Mouse (Mus musculus): ENCODE data around the gene Arntl. TPM values are rescaled to one million over a fixed set of nuclear protein-coding genes. Genes with fewer than 3 reads are reported as not detected.

The Arntl gene
- polyA plus RNA-seq, 1 experiment from 2014 or later: 7.7 TPM

GRCm38 (mm10) chr7:113245144-113245543 is 37.9 kb downstream of the Arntl start:
- WGBS: 84% methylated on average over 5 of the region's 5 CpGs
- H3K27ac ChIP-seq: no peak overlapping the region
- no peak for DNase-seq (ENCODE audit: extremely low spot score, low spot score)

GRCm38 (mm10) chr7:113246512-113246911 is 39.2 kb downstream of the Arntl start:
- peaks cover 30% of the 10 kb centered on the region for H3K4me1 ChIP-seq

More at GRCm38 (mm10) chr7:113245144-113245543, 37.9 kb downstream of the Arntl start:
- no peaks in the 10 kb centered on the region for H3K27me3 ChIP-seq (ENCODE audit: poor library complexity, severe bottlenecking)
- H3K9me3 ChIP-seq: no peaks in the 10 kb centered on the region
- no peak overlapping the region for H3K4me3 ChIP-seq
- peaks cover 20% of the 10 kb centered on the region for H3K4me1 ChIP-seq
- no peaks in the 10 kb centered on the region for H3K36me3 ChIP-seq (replicated peaks)

DNA sequence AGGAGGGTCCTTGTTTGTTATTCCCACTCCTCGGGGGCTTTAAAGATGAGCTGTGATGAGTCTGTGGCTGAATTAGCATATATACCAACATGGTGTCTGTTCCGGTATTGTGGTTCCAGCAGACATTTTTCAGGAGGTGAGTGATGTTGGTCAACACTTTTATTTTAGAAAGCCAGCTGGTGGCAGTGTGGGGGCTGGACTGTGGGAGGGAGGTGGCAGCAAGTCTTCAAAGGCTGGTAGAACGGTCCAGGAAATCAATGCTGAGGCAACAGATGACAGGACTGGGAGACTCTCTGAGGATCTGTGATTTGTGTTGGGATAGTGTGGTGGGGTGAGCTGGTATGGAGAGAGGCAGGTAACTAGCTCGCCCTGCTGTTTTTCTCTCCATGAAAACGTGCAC is 39.9 kb downstream of the Arntl start:
- WGBS: 90% methylated on average over 5 of the region's 5 CpGs
- Histone ChIP-seq H3K27me3 (ENCODE audit: poor library complexity, severe bottlenecking) (no peaks in the 10 kb centered on the region), H3K4me3 (no peak overlapping the region)

More at GRCm38 (mm10) chr7:113246512-113246911, 39.2 kb downstream of the Arntl start:
- Histone ChIP-seq H3K4me3 (no peak overlapping the region), H3K27ac (no peak overlapping the region), H3K36me3 (replicated peaks) (no peaks in the 10 kb centered on the region), H3K9me3 (no peaks in the 10 kb centered on the region), H3K27me3 (ENCODE audit: poor library complexity, severe bottlenecking) (no peaks in the 10 kb centered on the region)
- WGBS: 94% methylated on average over 4 of the region's 4 CpGs
- DNase-seq (ENCODE audit: extremely low spot score, low spot score): no peak

GRCm38 (mm10) chr7:113249134-113249825 is 42.0 kb downstream of the Arntl start:
- no peak for DNase-seq (ENCODE audit: extremely low spot score, low spot score)
- no peaks in the 10 kb centered on the region for H3K27me3 ChIP-seq (ENCODE audit: poor library complexity, severe bottlenecking)
- WGBS: 86% methylated on average over 16 of the region's 16 CpGs

More for the DNA sequence above, 39.9 kb downstream of the Arntl start:
- Histone ChIP-seq H3K27ac (no peak overlapping the region), H3K36me3 (replicated peaks) (no peaks in the 10 kb centered on the region), H3K9me3 (no peaks in the 10 kb centered on the region), H3K4me1 (peaks cover 37% of the 10 kb centered on the region)
- DNase-seq (ENCODE audit: extremely low spot score, low spot score): no peak

GRCm38 (mm10) chr7:113250433-113250991 is 43.2 kb downstream of the Arntl start:
- H3K4me1 ChIP-seq: peaks cover 35% of the 10 kb centered on the region
- WGBS: 45% methylated on average over 3 of the region's 3 CpGs
- H3K36me3 ChIP-seq (replicated peaks): no peaks in the 10 kb centered on the region
- no peaks in the 10 kb centered on the region for H3K9me3 ChIP-seq
- DNase-seq (ENCODE audit: extremely low spot score, low spot score): peak; percentile 39
- H3K4me3 ChIP-seq: no peak overlapping the region
- peak overlapping the region; percentile 56; the same call in 1 of the 2 replicates for H3K27ac ChIP-seq
- no peaks in the 10 kb centered on the region for H3K27me3 ChIP-seq (ENCODE audit: poor library complexity, severe bottlenecking)

More at GRCm38 (mm10) chr7:113249134-113249825, 42.0 kb downstream of the Arntl start:
- Histone ChIP-seq H3K4me1 (peaks cover 42% of the 10 kb centered on the region), H3K27ac (no peak overlapping the region; the same call in 1 of the 2 replicates), H3K4me3 (no peak overlapping the region), H3K9me3 (no peaks in the 10 kb centered on the region), H3K36me3 (replicated peaks) (no peaks in the 10 kb centered on the region)

GRCm38 (mm10) chr7:113251001-113251400 is 43.7 kb downstream of the Arntl start:
- H3K9me3 ChIP-seq: no peaks in the 10 kb centered on the region
- no peak overlapping the region for H3K4me3 ChIP-seq
- H3K27me3 ChIP-seq (ENCODE audit: poor library complexity, severe bottlenecking): no peaks in the 10 kb centered on the region
- no peaks in the 10 kb centered on the region for H3K36me3 ChIP-seq (replicated peaks)
- DNase-seq (ENCODE audit: extremely low spot score, low spot score): no peak
- H3K4me1 ChIP-seq: peaks cover 35% of the 10 kb centered on the region
- H3K27ac ChIP-seq: 0 out of 2 replicates have a peak overlapping the region, but pooled peaks have one; percentile 56
- WGBS: 84% methylated on average over 3 of the region's 3 CpGs

DNA sequence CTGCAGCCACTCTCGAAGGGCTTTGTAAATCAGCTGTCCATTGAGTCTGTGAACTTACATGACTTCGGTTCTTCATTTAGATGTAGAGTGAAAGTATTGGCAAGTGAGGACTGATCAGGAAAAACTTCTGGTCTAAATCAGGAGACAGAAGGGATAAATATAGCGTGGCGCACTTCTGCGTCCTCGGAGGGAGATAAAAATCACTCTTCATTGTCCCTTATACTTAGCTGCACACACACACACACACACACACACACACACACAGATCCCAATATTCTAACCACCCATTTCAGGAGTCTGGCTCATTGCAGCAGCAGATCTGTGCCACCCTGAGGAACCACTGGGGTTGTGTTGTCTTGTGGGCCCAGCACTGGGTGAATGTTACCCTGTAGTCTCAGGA is 44.3 kb downstream of the Arntl start:
- no peaks in the 10 kb centered on the region for H3K36me3 ChIP-seq (replicated peaks)
- no peak for DNase-seq (ENCODE audit: extremely low spot score, low spot score)
- 90% methylated on average over 6 of the region's 6 CpGs for WGBS
- no peak overlapping the region for H3K4me3 ChIP-seq
- H3K4me1 ChIP-seq: peaks cover 35% of the 10 kb centered on the region
- no peaks in the 10 kb centered on the region for H3K9me3 ChIP-seq
- no peaks in the 10 kb centered on the region for H3K27me3 ChIP-seq (ENCODE audit: poor library complexity, severe bottlenecking)
- 0 out of 2 replicates have a peak overlapping the region, but pooled peaks have one; percentile 40 for H3K27ac ChIP-seq

DNA sequence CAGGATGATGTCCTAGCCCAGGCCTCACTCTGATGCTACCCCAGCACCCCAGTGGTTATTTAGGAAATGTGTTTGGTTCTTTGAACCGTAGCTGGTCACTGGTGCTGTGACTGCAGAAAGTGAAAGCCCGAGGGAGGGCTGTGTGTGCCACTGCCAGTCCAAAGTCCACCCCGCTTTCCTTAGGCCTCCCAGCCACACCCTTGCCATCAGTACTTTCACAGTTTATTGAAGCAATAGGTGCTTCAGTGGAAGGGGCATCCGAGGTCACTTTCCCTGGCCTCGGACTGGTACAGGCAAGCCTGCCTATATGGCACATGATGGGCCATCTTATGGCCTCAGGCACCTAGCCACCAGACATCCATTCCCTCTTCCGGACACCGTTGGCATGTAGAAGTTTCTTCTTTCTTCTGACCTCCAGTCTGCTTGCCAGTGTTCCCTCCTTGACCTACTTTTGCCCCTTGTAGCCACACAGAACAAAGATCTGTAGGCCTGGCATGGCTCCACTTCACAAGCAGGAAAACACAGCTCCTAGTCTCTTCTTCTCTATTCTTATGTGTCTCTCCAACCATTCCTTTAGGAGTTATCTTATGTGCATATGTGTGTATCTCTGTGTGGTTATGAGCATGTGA is 46.6 kb downstream of the Arntl start:
- Histone ChIP-seq H3K27ac (no peak overlapping the region), H3K9me3 (no peaks in the 10 kb centered on the region), H3K4me3 (no peak overlapping the region), H3K27me3 (ENCODE audit: poor library complexity, severe bottlenecking) (no peaks in the 10 kb centered on the region), H3K36me3 (replicated peaks) (no peaks in the 10 kb centered on the region), H3K4me1 (peaks cover 34% of the 10 kb centered on the region)
- no peak for DNase-seq (ENCODE audit: extremely low spot score, low spot score)
- WGBS: 93% methylated on average over 7 of the region's 7 CpGs

GRCm38 (mm10) chr7:113256046-113256445 is 48.8 kb downstream of the Arntl start:
- no peaks in the 10 kb centered on the region for H3K27me3 ChIP-seq (ENCODE audit: poor library complexity, severe bottlenecking)
- no peaks in the 10 kb centered on the region for H3K9me3 ChIP-seq
- 56% methylated on average over 4 of the region's 4 CpGs for WGBS
- peaks cover 30% of the 10 kb centered on the region for H3K4me1 ChIP-seq
- DNase-seq (ENCODE audit: extremely low spot score, low spot score): peak; percentile 43
- H3K27ac ChIP-seq: no peak overlapping the region
- H3K4me3 ChIP-seq: no peak overlapping the region
- H3K36me3 ChIP-seq (replicated peaks): no peaks in the 10 kb centered on the region

- no peak for DNase-seq (ENCODE audit: extremely low spot score, low spot score)
Observed at GRCm38 (mm10) chr7:113258430-113258829, 51.2 kb downstream of the Arntl start.

GRCm38 (mm10) chr7:113260321-113261167 is 53.3 kb downstream of the Arntl start:
- peak; percentile 48 for DNase-seq (ENCODE audit: extremely low spot score, low spot score)
- WGBS: 60% methylated on average over 21 of the region's 21 CpGs

More at GRCm38 (mm10) chr7:113258430-113258829, 51.2 kb downstream of the Arntl start:
- Histone ChIP-seq H3K4me1 (peaks cover 19% of the 10 kb centered on the region), H3K9me3 (no peaks in the 10 kb centered on the region), H3K4me3 (no peak overlapping the region), H3K27ac (no peak overlapping the region), H3K27me3 (ENCODE audit: poor library complexity, severe bottlenecking) (peaks cover 5% of the 10 kb centered on the region; the same call in 1 of the 2 replicates), H3K36me3 (replicated peaks) (no peaks in the 10 kb centered on the region)
- 80% methylated on average over 4 of the region's 4 CpGs for WGBS

GRCm38 (mm10) chr7:113261690-113262089 is 54.4 kb downstream of the Arntl start:
- Histone ChIP-seq H3K36me3 (replicated peaks) (no peaks in the 10 kb centered on the region), H3K9me3 (no peaks in the 10 kb centered on the region), H3K27ac (peak overlapping the region; percentile 53; the same call in 1 of the 2 replicates), H3K4me1 (peaks cover 32% of the 10 kb centered on the region), H3K27me3 (ENCODE audit: poor library complexity, severe bottlenecking) (peaks cover 5% of the 10 kb centered on the region; the same call in 1 of the 2 replicates), H3K4me3 (no peak overlapping the region)
- no peak for DNase-seq (ENCODE audit: extremely low spot score, low spot score)
- 93% methylated on average over 3 of the region's 3 CpGs for WGBS

More at GRCm38 (mm10) chr7:113260321-113261167, 53.3 kb downstream of the Arntl start:
- peak overlapping the region; percentile 68 for H3K27ac ChIP-seq
- peaks cover 5% of the 10 kb centered on the region; the same call in 1 of the 2 replicates for H3K27me3 ChIP-seq (ENCODE audit: poor library complexity, severe bottlenecking)
- H3K9me3 ChIP-seq: no peaks in the 10 kb centered on the region
- no peak overlapping the region for H3K4me3 ChIP-seq
- no peaks in the 10 kb centered on the region for H3K36me3 ChIP-seq (replicated peaks)
- peaks cover 32% of the 10 kb centered on the region for H3K4me1 ChIP-seq
